Mouse (Mus musculus): ENCODE results near the gene Xrcc5.

GRCm38 (mm10) chr1:72284539-72284938 lies 22.7 kb upstream of the Xrcc5 start:
- TF ChIP-seq CTCF (IDR thresholded peaks at IDR 0.05; ENCODE audit: borderline replicate concordance, insufficient read depth, low read length) (no peak), POLR2A (IDR thresholded peaks at IDR 0.05; ENCODE audit: low read depth, low read length) (no peak)
